Mouse (Mus musculus) neural tube, embryonic 11.5 days (tissue): ENCODE measurements around the gene Gtf2h2. TPM values are rescaled to one million over a fixed set of nuclear protein-coding genes. Genes with fewer than 3 reads are reported as not detected.
A peak's percentile ranks its signal among the peaks of the same experiment; 100 is the strongest.

Source experiments
- ATAC-seq: fragments of 200-750 bp; cut with Nextera tagmentation; 2 replicates; pipeline ENCODE4 v1.8.0; 2017; ENCODE audit warnings: moderate number of reproducible peaks, mild to moderate bottlenecking, moderate TSS enrichment, moderate library complexity; ENCODE audit not compliant: insufficient read depth, low FRiP score, low TSS enrichment
- DNase-seq: peaks from one replicate; pipeline ENCODE4 v3.0.0-alpha.2; 2015; ENCODE audit warnings: low spot score
- H3K27ac ChIP-seq: fragments of 300-500 bp; sonication (generic); 2 replicates; pipeline ENCODE4 v1.5.1; 2014; ENCODE audit warnings: low read depth, mild to moderate bottlenecking, low read length
- H3K27me3 ChIP-seq: fragments of 300-500 bp; sonication (generic); 2 replicates; pipeline ENCODE4 v1.6.1; 2014; ENCODE audit warnings: mild to moderate bottlenecking, low read length, mixed read lengths; ENCODE audit not compliant: control insufficient read depth, insufficient read depth
- H3K36me3 ChIP-seq: fragments of 300-500 bp; sonication (generic); 2 replicates; pipeline ENCODE4 v1.6.1; 2014; ENCODE audit warnings: mild to moderate bottlenecking, low read length, moderate library complexity, mixed read lengths; ENCODE audit not compliant: control insufficient read depth, insufficient read depth
- H3K4me1 ChIP-seq: fragments of 300-500 bp; sonication (generic); 2 replicates; pipeline ENCODE4 v1.6.1; 2014; ENCODE audit warnings: low read length, mixed read lengths; ENCODE audit not compliant: control insufficient read depth, insufficient read depth
- H3K4me2 ChIP-seq: fragments of 300-500 bp; sonication (generic); 2 replicates; pipeline ENCODE4 v1.6.1; 2014; ENCODE audit warnings: low read depth, mild to moderate bottlenecking, moderate library complexity
- H3K4me3 ChIP-seq: fragments of 300-500 bp; sonication (generic); 2 replicates; pipeline ENCODE4 v1.5.1; 2014; ENCODE audit warnings: low read depth, low read length
- H3K9ac ChIP-seq: fragments of 300-500 bp; sonication (generic); 2 replicates; pipeline ENCODE4 v1.6.1; 2014; ENCODE audit warnings: mild to moderate bottlenecking, low read length
- H3K9me3 ChIP-seq: fragments of 300-500 bp; sonication (generic); 2 replicates; pipeline ENCODE4 v1.6.1; 2016; ENCODE audit warnings: low read length; ENCODE audit not compliant: control insufficient read depth
- WGBS: fragments of 180-500 bp; shearing (Covaris S2); extraction: QIAGEN DNeasy Blood & Tissue Kit; methylation state at CpG from one replicate; pipeline ENCODE4 v1.1.7; 2014; 5-methylcytosine and 5-hydroxymethylcytosine counted together
- polyA plus RNA-seq: library from polyadenylated mRNA; unstranded; fragments of >200 nt; fragmentation: Nextera tagmentation; extraction: Ambion mirVana; gene quantifications from 2 replicates; pipeline ENCODE4 v1.2.1, GENCODE M21; 2014

Gtf2h2 gene
- 86.0 and 86.6 TPM in 2 replicates for polyA plus RNA-seq

DNA sequence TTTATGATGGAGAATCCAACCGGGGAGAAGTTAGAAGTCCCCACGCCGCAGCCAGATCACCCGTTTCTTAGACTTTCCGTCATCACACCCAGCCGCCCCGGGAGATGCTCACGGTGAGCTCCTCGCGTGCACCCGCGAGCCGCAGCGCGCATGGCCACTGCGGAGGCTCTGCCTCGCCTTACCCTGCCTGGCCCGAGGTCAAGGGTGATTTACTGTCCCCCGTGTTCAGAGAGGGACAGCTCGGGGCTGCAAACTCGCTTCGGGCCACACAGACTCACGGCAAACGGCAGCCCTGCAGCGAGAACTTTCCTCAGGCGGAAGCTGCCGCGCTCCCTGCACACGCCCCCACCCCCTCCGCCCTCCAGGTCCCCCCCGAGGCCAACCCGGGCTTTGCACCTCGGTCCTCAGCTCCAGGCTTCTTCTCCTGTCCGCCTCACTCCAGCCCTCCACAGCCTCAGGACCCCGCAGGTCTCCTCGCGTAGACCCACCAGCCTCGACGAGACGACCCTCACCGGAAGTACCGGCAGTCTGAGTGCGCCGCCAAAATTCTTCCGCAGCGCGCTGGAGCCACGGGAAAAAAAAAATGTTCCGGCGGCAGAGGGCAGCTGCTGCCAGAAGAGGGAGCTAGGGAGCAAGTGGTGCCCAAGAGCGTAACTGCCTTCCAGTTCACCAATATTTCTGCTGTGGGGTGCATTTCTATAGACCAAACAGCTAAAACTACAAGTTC is at the start of gene Gtf2h2:
Gtf2h2 (minus strand) TSS at position 519 of the 727 bp plus-strand sequence.
- Histone ChIP-seq H3K4me2 (peak within 1 kb of the TSS; percentile 67), H3K9ac (peak within 1 kb of the TSS; percentile 92), H3K27ac (peak within 1 kb of the TSS; percentile 84), H3K4me1 (no peaks in the 10 kb centered on the region), H3K9me3 (no peaks in the 10 kb centered on the region), H3K36me3 (0 out of 2 replicates have a peak, but pooled peaks cover 2% of the 10 kb centered on the region), H3K27me3 (no peaks in the 10 kb centered on the region), H3K4me3 (peak within 1 kb of the TSS; percentile 84)
- peak; percentile 91 for DNase-seq
- ATAC-seq, result peak; percentile 88
- under 1% methylated on average over 51 of the region's 51 CpGs for WGBS

DNA sequence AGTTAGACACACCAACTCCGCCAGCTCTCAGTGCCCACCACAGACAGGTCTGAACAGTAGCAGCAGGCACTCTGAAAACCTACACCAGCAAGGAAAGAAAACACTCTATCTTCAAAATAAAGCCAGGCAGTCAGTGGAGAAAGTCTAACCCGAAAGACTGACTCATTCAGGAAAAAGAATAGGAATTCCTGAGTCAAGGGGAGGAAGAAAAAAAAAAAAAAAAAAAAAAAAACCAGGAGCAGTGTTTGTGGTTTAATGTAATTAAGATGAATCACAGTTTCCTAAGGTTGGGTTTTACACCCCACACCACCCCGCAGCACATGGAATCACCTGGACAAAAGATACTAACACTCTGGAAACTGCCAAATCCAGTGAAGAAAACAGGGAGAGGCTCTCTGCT is 43.8 kb upstream of the Gtf2h2 start:
- Histone ChIP-seq H3K4me2 (no peak overlapping the region), H3K27ac (no peak overlapping the region), H3K36me3 (no peaks in the 10 kb centered on the region), H3K4me3 (no peak overlapping the region), H3K9ac (no peak overlapping the region), H3K9me3 (no peaks in the 10 kb centered on the region), H3K27me3 (no peaks in the 10 kb centered on the region), H3K4me1 (no peaks in the 10 kb centered on the region)
- DNase-seq (no peak), ATAC-seq (no peak)
- 81% methylated on average over 3 of the region's 3 CpGs for WGBS

DNA sequence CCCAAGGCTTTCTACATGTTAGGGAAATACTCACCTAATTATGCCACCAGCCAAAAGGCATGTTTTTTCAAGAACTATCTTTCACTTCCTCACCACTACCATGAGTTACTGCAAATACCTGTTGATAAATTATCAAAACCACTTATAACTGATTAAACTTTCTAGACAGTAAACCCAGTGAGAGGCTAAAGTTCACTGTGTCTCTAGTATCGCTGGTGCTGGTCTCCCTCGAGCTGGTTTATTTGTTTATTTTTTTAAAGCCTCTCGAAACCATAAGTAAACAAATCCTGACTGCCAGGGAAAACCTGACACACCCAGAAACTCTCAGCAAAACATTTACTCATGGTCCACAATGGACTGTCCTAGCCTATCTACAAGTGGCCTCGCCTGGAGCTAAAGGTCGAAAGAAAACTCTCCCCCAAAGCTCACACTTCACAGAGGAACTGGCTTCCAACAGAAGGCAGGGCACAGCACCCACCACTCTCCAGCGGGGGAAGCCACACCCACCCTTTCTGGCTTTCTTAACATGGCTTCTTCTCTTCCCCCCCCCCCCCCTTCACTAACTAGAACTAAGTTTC is 40.5 kb upstream of the Gtf2h2 start:
- Histone ChIP-seq H3K4me2 (no peak overlapping the region), H3K4me1 (no peaks in the 10 kb centered on the region), H3K36me3 (no peaks in the 10 kb centered on the region), H3K9ac (no peak overlapping the region), H3K4me3 (no peak overlapping the region), H3K27me3 (no peaks in the 10 kb centered on the region), H3K9me3 (no peaks in the 10 kb centered on the region), H3K27ac (no peak overlapping the region)
- 65% methylated on average over 6 of the region's 6 CpGs for WGBS
- DNase-seq (no peak), ATAC-seq (no peak)

DNA sequence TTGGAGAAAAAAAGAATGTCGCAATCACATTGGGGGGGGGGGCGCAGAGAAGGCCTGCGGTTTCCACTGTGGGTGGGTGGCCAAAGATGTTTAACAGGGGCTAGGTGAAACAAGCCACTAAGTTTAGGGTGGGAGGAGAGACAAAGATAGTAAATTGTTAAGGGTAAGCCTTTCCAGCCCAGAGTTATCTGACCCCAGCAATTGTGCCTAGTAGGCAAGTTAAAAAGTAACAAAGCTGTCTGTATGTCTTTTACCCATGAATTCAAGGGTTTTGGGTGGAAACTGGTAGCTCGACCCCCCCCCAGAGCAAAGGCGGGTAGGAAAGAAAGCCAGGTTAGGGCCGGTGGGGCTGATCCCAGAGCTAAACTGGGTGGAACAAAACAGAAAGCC is 34.3 kb upstream of the Gtf2h2 start:
- Histone ChIP-seq H3K36me3 (no peaks in the 10 kb centered on the region), H3K9ac (no peak overlapping the region), H3K27ac (no peak overlapping the region), H3K27me3 (no peaks in the 10 kb centered on the region), H3K4me2 (no peak overlapping the region), H3K4me3 (no peak overlapping the region), H3K9me3 (no peaks in the 10 kb centered on the region), H3K4me1 (no peaks in the 10 kb centered on the region)
- DNase-seq (no peak), ATAC-seq (no peak)
- WGBS, result 68% methylated on average over 6 of the region's 6 CpGs

DNA sequence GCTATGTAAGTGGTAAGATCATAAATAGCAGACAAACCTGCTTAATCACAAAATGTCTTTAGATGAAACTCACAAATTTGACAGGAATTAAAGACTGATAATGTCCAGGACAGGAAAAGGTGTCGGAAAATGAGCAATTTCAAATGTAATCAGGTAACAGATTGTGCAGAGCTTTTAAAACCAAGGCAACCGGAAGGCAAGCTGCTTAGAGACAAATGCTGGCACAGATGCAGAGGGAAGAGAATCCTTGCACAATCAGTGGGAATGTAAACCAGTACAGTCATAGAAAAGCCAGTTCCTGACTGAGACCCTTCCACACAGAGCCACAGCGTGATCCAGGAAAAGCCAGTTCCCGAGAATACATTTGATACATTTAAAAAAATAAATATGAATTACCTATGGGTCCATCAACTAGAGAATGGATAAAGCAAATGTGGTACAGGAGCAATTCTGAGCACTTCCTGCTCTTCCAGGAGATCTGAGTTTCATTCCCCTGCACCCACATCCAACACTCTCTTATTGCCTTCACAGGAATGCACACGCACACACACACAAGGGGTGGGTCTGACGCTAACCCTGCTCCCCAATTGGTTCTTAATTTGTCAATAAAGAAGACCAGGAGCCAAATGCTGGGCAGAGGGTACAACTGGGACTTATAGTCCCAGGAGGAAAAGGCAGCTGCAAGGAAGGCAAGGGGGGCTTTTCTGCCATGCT is 33.7 kb upstream of the Gtf2h2 start:
- Histone ChIP-seq H3K36me3 (no peaks in the 10 kb centered on the region), H3K4me3 (no peak overlapping the region), H3K4me1 (no peaks in the 10 kb centered on the region), H3K4me2 (no peak overlapping the region), H3K27me3 (no peaks in the 10 kb centered on the region), H3K9me3 (no peaks in the 10 kb centered on the region), H3K27ac (no peak overlapping the region), H3K9ac (no peak overlapping the region)
- 60% methylated on average over 6 of the region's 6 CpGs for WGBS
- DNase-seq, result no peak
- ATAC-seq, result no peak

DNA sequence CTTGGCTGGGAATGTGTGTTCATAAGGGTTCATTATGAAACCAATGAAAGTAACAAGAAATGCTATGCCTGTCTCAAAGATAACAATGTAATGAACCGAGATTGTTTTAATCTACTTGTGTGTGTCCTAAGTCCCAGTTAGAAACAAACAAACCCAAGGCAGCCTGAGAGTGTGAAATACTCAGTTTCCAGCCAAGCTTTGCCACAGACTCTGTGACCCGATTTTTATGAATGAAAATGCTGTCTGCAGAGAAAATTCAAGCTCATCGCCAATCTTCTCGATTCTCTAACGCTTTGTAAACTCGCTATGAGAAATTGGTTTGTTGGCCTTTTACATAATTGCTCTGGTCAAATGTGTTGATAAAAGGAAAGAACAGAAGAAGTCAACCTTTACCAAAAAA is 32.5 kb upstream of the Gtf2h2 start:
- no peak overlapping the region for H3K27ac ChIP-seq
- no peaks in the 10 kb centered on the region for H3K9me3 ChIP-seq
- H3K36me3 ChIP-seq, result no peaks in the 10 kb centered on the region
- no peaks in the 10 kb centered on the region for H3K4me1 ChIP-seq
- H3K9ac ChIP-seq, result no peak overlapping the region
- no peaks in the 10 kb centered on the region for H3K27me3 ChIP-seq
- 94% methylated on average over 6 of the region's 6 CpGs for WGBS
- no peak for ATAC-seq
- no peak overlapping the region for H3K4me3 ChIP-seq
- no peak overlapping the region for H3K4me2 ChIP-seq
- DNase-seq, result no peak

DNA sequence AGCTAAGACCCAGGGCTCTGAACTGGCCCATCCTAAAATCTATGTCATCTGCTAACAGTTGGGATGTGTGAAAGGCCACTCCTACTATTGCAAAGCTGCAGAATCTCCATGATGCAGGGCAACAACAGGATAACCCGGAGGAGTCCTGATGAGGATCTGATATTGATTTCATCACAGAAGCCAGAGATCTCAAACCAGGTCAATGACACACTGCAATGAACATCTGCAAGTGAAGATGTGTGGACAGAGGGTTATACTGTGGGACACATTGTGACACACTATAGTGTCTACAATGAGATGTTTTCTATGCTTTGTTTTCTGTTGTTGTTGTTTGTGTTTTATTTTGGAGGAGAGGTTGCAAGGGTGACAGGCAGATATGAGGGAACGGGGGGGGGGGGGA is 31.3 kb upstream of the Gtf2h2 start:
- H3K4me2 ChIP-seq, result no peak overlapping the region
- ATAC-seq (no peak), DNase-seq (no peak)
- no peak overlapping the region for H3K9ac ChIP-seq
- no peaks in the 10 kb centered on the region for H3K27me3 ChIP-seq
- no peaks in the 10 kb centered on the region for H3K4me1 ChIP-seq
- no peak overlapping the region for H3K4me3 ChIP-seq
- no peaks in the 10 kb centered on the region for H3K9me3 ChIP-seq
- no peak overlapping the region for H3K27ac ChIP-seq
- H3K36me3 ChIP-seq, result no peaks in the 10 kb centered on the region
- 95% methylated on average over 2 of the region's 2 CpGs for WGBS

DNA sequence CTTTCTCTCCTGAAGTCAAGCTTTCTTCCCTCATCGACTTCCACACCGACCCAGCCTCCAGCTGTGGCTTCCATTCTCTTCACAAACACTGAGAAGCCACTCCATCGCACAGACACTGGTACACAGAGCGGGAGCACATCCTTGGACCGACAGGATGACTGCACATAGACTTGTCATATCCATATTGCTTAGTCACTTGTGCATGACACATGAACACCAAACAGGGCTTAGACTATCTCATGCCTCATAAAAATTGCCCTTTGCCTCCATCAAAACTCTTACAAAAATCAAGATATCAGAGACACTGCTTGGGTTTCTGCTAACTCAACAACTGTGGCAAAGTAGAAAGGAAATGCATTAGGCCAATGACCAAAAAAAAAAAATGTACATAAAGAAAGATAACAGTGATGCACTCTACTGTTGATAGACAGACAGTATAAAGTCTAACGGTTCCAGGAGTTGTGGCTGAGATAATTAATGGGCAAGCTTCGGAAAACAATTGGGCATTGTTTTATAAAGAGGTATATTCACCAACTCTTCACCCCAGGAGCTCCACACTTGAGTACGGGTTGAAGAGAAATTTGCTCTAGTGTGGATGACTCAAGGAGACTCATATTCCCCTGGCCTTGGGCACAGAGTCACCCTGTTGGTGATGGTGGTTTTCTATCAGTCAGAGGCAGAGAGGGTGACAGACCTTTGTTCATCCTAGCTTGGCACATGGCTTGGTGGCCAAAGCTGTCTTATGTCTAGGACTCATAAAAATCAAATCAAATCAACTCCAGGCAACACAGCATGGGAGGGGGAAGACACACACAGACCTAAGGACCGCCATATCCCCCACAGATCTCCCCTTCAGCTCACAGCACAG is 29.6 kb upstream of the Gtf2h2 start:
- WGBS, result 88% methylated on average over 9 of the region's 9 CpGs
- H3K27me3 ChIP-seq, result no peaks in the 10 kb centered on the region
- H3K4me1 ChIP-seq, result no peaks in the 10 kb centered on the region
- H3K4me2 ChIP-seq, result no peak overlapping the region
- DNase-seq, result no peak
- no peaks in the 10 kb centered on the region for H3K36me3 ChIP-seq
- H3K27ac ChIP-seq, result no peak overlapping the region
- no peak overlapping the region for H3K9ac ChIP-seq
- H3K9me3 ChIP-seq, result no peaks in the 10 kb centered on the region
- ATAC-seq, result no peak
- no peak overlapping the region for H3K4me3 ChIP-seq
